Mouse (Mus musculus): ENCODE measurements around the gene Gm17490. TPM values are rescaled to one million over a fixed set of nuclear protein-coding genes. Genes with fewer than 3 reads are reported as not detected.

The Gm17490 gene
- polyA plus RNA-seq, 1 experiment from 2014 or later = not detected

DNA sequence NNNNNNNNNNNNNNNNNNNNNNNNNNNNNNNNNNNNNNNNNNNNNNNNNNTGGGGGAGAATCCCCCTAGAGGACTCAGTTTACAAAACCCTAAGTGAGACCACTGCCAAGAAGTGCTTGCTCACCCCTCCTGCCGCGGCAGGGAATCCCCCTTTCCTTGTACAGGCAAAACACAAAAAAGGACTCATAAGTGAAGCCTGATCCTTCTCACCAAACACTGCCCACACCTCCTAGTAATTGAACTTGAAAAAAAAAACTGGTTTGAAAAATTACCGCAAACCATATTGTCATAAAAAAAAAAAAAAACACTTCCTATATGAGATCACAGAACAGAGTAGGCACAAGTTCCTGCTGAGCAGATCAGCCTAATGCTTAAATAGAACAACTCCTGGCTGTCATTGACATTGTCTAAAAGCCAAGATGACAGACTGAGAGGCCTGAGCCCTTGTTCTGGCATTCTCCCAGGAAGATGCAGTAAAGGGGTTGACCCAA is 16.4 kb upstream of the Gm17490 start, which contains the start of gene Il2ra:
Gene Il2ra (plus strand): TSS at position 357 of the 491 bp plus-strand sequence.
- Histone ChIP-seq H3K27me3 (ENCODE audit: control insufficient read depth, insufficient read depth, low read length) (no peaks in the 10 kb centered on the region), H3K4me1 (ENCODE audit: control insufficient read depth, insufficient read depth, low read length) (no peaks in the 10 kb centered on the region), H3K36me3 (ENCODE audit: control insufficient read depth, insufficient read depth) (no peaks in the 10 kb centered on the region), H3K9me3 (replicated peaks; ENCODE audit: control insufficient read depth, low read length) (no peaks in the 10 kb centered on the region), H3K27ac (ENCODE audit: low read length) (no peak within 1 kb of the TSS), H3K9ac (ENCODE audit: low read length) (peak within 1 kb of the TSS; percentile 11; the same call in 1 of the 2 replicates), H3K4me3 (ENCODE audit: low read length) (peak within 1 kb of the TSS; percentile 22), H3K4me2 (ENCODE audit: low read depth, low read length) (no peak within 1 kb of the TSS)
- 88% methylated on average over 3 of the region's 3 CpGs for WGBS
- no peak for ATAC-seq (replicated peaks; ENCODE audit: extremely low read depth, insufficient read depth, low FRiP score)

DNA sequence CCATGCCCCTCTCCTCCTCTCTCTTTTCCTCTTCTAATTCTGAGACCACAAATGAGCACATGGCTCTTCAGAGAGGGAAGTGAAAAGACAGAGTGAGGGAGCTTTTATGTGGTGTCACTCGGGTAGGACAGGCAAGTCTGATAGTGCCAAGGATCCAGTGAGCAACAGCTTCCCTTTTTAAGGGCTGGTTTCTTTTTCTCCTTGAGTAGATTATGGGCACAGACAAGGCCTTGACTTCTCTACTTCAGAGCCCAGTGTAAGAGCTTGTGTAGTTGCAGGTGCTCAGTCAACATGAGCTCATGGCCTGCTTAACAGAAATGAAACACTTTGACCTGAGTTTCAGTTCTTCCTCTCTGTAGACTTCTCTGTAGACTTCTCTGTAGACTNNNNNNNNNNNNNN is 11.1 kb upstream of the Gm17490 start:
- H3K4me2 ChIP-seq (ENCODE audit: low read depth, low read length) = no peak overlapping the region; the same call in 1 of the 2 replicates
- no peak overlapping the region for H3K4me3 ChIP-seq (ENCODE audit: low read length)
- H3K9ac ChIP-seq (ENCODE audit: low read length) = no peak overlapping the region
- no peaks in the 10 kb centered on the region for H3K36me3 ChIP-seq (ENCODE audit: control insufficient read depth, insufficient read depth)
- peak overlapping the region; percentile 70 for H3K27ac ChIP-seq (ENCODE audit: low read length)
- ATAC-seq (replicated peaks; ENCODE audit: extremely low read depth, insufficient read depth, low FRiP score) = peak; percentile 59
- H3K9me3 ChIP-seq (replicated peaks; ENCODE audit: control insufficient read depth, low read length) = no peaks in the 10 kb centered on the region
- no peaks in the 10 kb centered on the region for H3K4me1 ChIP-seq (ENCODE audit: control insufficient read depth, insufficient read depth, low read length)
- H3K27me3 ChIP-seq (ENCODE audit: control insufficient read depth, insufficient read depth, low read length) = no peaks in the 10 kb centered on the region
- 48% methylated on average over 1 of the region's 1 CpGs for WGBS

DNA sequence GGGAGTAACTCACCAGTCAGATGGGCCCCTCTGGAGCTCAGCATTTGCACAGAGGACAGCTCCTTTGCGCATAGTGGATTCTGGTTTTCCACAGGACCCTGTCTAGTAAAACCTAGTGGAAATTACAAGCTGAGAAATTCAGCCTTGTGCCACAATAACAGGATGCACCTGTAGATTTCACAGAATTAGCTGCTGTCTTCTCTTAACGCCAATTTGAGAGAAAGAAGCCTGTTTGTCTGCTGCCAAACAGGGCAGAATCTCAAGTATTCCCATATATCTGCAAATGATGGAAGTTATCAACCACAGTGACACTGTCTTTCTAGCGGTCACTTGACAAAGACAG is 10.0 kb upstream of the Gm17490 start:
- peak overlapping the region; percentile 70 for H3K27ac ChIP-seq (ENCODE audit: low read length)
- 55% methylated on average over 3 of the region's 3 CpGs for WGBS
- ATAC-seq (replicated peaks; ENCODE audit: extremely low read depth, insufficient read depth, low FRiP score) = no peak
- no peak overlapping the region for H3K4me3 ChIP-seq (ENCODE audit: low read length)
- H3K9me3 ChIP-seq (replicated peaks; ENCODE audit: control insufficient read depth, low read length) = no peaks in the 10 kb centered on the region
- H3K27me3 ChIP-seq (ENCODE audit: control insufficient read depth, insufficient read depth, low read length) = no peaks in the 10 kb centered on the region
- H3K36me3 ChIP-seq (ENCODE audit: control insufficient read depth, insufficient read depth) = no peaks in the 10 kb centered on the region
- H3K4me1 ChIP-seq (ENCODE audit: control insufficient read depth, insufficient read depth, low read length) = no peaks in the 10 kb centered on the region
- no peak overlapping the region for H3K4me2 ChIP-seq (ENCODE audit: low read depth, low read length)
- no peak overlapping the region for H3K9ac ChIP-seq (ENCODE audit: low read length)

DNA sequence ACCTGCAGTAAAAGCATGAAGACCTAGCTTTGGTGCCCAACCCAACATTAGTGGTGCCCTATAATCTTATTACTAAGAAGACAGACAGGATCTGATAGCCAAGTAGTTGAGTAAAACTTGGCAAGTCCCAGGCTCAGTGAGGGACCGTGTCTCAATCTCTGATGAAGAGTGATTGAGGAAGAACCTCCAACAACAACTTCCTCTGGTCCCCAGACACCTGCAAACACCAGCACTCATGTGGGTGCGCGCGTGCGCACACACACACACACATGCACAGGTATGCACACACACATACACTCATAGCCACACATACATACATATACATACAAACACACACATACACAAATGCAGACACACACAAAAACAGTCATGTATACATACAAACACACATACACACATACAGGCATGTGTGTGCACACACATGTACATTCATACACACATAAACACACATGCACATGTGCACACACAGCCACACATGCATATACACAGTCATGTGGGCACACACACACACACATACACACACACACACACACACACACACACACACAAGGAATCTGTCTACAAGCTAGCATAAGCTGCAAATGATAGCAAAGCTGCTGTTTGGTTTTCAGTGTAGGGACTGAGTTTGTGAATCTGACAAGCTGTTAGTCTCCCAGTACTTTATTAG is 9.5 kb upstream of the Gm17490 start:
- Histone ChIP-seq H3K9me3 (replicated peaks; ENCODE audit: control insufficient read depth, low read length) (no peaks in the 10 kb centered on the region), H3K36me3 (ENCODE audit: control insufficient read depth, insufficient read depth) (no peaks in the 10 kb centered on the region), H3K4me3 (ENCODE audit: low read length) (no peak overlapping the region), H3K27ac (ENCODE audit: low read length) (peak overlapping the region; percentile 70), H3K9ac (ENCODE audit: low read length) (no peak overlapping the region), H3K4me2 (ENCODE audit: low read depth, low read length) (peak overlapping the region; percentile 6; the same call in 1 of the 2 replicates), H3K27me3 (ENCODE audit: control insufficient read depth, insufficient read depth, low read length) (no peaks in the 10 kb centered on the region), H3K4me1 (ENCODE audit: control insufficient read depth, insufficient read depth, low read length) (no peaks in the 10 kb centered on the region)
- WGBS = 83% methylated on average over 5 of the region's 5 CpGs
- ATAC-seq (replicated peaks; ENCODE audit: extremely low read depth, insufficient read depth, low FRiP score) = no peak; the same call in 1 of the 2 replicates

DNA sequence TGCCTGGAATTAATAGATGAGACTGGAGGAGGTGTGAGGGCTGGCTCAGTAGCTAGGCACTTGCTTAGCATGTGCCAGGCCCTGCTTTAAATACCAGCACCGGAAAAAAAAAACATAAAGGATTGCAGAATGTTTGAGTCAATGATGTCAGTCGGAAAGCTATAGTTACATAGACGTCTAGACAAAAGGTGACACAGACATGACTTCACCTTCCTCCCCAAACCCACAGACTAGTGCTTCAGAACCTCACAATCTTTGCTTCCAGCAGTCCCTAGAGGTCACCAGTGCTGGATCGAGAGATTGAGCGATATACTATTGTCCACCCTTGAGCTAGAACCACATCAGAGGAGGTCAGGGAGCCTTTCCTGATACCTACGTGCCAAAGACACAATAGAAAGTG is 9.0 kb upstream of the Gm17490 start:
- no peaks in the 10 kb centered on the region for H3K9me3 ChIP-seq (replicated peaks; ENCODE audit: control insufficient read depth, low read length)
- no peaks in the 10 kb centered on the region for H3K27me3 ChIP-seq (ENCODE audit: control insufficient read depth, insufficient read depth, low read length)
- no peak overlapping the region for H3K4me3 ChIP-seq (ENCODE audit: low read length)
- no peak overlapping the region for H3K9ac ChIP-seq (ENCODE audit: low read length)
- H3K27ac ChIP-seq (ENCODE audit: low read length) = no peak overlapping the region
- ATAC-seq (replicated peaks; ENCODE audit: extremely low read depth, insufficient read depth, low FRiP score) = no peak
- 76% methylated on average over 6 of the region's 6 CpGs for WGBS
- no peaks in the 10 kb centered on the region for H3K36me3 ChIP-seq (ENCODE audit: control insufficient read depth, insufficient read depth)
- H3K4me2 ChIP-seq (ENCODE audit: low read depth, low read length) = no peak overlapping the region
- no peaks in the 10 kb centered on the region for H3K4me1 ChIP-seq (ENCODE audit: control insufficient read depth, insufficient read depth, low read length)

DNA sequence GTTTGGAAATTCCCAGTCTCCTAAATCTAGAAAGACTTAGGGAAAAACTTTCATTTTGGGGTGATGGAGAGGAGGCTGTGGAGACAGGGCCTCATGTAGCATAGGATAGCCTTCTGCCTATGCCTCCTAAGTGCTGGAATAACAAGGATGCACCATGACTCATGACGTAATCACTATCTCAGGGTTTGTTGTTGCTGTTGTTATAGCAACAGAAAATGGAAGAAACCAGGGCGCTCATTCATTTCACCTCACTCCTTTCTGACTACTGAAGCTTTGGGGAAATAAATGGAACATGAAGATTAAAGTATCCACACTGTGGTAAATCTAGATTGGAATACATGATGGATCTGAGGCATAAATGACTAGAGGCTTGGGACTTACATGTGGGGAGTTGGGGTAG is 2.3 kb downstream of the Gm17490 start:
- no peak for ATAC-seq (replicated peaks; ENCODE audit: extremely low read depth, insufficient read depth, low FRiP score)
- H3K9me3 ChIP-seq (replicated peaks; ENCODE audit: control insufficient read depth, low read length) = no peaks in the 10 kb centered on the region
- H3K4me2 ChIP-seq (ENCODE audit: low read depth, low read length) = no peak overlapping the region
- no peaks in the 10 kb centered on the region for H3K4me1 ChIP-seq (ENCODE audit: control insufficient read depth, insufficient read depth, low read length)
- peak overlapping the region; percentile 30; the same call in 1 of the 2 replicates for H3K27ac ChIP-seq (ENCODE audit: low read length)
- H3K36me3 ChIP-seq (ENCODE audit: control insufficient read depth, insufficient read depth) = no peaks in the 10 kb centered on the region
- whole genome bisulfite sequencing = 82% methylated on average over 2 of the region's 2 CpGs
- H3K4me3 ChIP-seq (ENCODE audit: low read length) = no peak overlapping the region
- no peaks in the 10 kb centered on the region for H3K27me3 ChIP-seq (ENCODE audit: control insufficient read depth, insufficient read depth, low read length)
- no peak overlapping the region for H3K9ac ChIP-seq (ENCODE audit: low read length)

DNA sequence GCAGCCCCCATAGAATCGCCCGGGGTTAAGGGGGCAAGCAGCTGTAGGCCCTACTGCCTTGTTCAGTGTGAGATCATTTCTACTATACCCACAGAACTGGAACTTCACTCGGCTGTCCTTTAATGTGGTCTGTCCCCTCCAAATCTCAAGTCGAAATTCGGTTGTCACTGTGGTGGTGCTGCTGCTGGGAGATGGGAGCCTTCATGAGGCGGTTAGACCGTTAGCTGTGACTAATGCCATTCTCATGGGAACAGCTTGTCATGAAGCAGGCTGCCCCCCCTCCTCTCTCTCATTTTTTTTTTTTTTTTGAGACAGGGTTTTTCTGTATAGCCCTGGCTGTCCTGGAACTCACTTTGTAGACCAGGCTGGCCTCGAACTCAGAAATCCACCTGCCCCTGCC is 2.9 kb downstream of the Gm17490 start:
- no peak overlapping the region for H3K9ac ChIP-seq (ENCODE audit: low read length)
- H3K4me3 ChIP-seq (ENCODE audit: low read length) = no peak overlapping the region
- no peaks in the 10 kb centered on the region for H3K36me3 ChIP-seq (ENCODE audit: control insufficient read depth, insufficient read depth)
- H3K27ac ChIP-seq (ENCODE audit: low read length) = no peak overlapping the region
- H3K4me1 ChIP-seq (ENCODE audit: control insufficient read depth, insufficient read depth, low read length) = no peaks in the 10 kb centered on the region
- 85% methylated on average over 8 of the region's 8 CpGs for WGBS
- H3K9me3 ChIP-seq (replicated peaks; ENCODE audit: control insufficient read depth, low read length) = no peaks in the 10 kb centered on the region
- no peak overlapping the region for H3K4me2 ChIP-seq (ENCODE audit: low read depth, low read length)
- peak; percentile 63; the same call in 1 of the 2 replicates for ATAC-seq (replicated peaks; ENCODE audit: extremely low read depth, insufficient read depth, low FRiP score)
- no peaks in the 10 kb centered on the region for H3K27me3 ChIP-seq (ENCODE audit: control insufficient read depth, insufficient read depth, low read length)

DNA sequence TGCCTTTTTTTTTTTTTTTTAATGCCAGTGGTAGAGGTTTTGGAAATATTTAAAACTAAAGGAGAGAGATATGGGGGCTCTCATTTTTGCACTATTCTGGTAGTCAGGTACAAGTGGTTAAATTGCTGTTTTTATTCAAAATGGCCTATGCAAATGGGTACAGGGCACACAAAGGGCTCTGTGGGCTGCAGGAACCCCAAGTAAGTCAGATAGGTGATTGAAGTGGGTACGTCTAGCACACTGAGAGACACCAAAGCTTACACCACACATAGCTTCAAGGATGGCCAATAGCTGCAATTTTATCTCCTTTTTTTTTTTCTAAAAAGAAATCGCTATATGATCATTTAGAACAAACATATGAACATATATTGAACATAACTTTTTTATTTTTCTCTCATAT is 6.5 kb downstream of the Gm17490 start:
- no peak for ATAC-seq (replicated peaks; ENCODE audit: extremely low read depth, insufficient read depth, low FRiP score)
- no peaks in the 10 kb centered on the region for H3K36me3 ChIP-seq (ENCODE audit: control insufficient read depth, insufficient read depth)
- H3K9ac ChIP-seq (ENCODE audit: low read length) = no peak overlapping the region
- no peak overlapping the region for H3K27ac ChIP-seq (ENCODE audit: low read length)
- H3K27me3 ChIP-seq (ENCODE audit: control insufficient read depth, insufficient read depth, low read length) = no peaks in the 10 kb centered on the region
- no peaks in the 10 kb centered on the region; the same call in 1 of the 2 replicates for H3K9me3 ChIP-seq (replicated peaks; ENCODE audit: control insufficient read depth, low read length)
- H3K4me1 ChIP-seq (ENCODE audit: control insufficient read depth, insufficient read depth, low read length) = no peaks in the 10 kb centered on the region
- no peak overlapping the region for H3K4me3 ChIP-seq (ENCODE audit: low read length)
- H3K4me2 ChIP-seq (ENCODE audit: low read depth, low read length) = no peak overlapping the region
- WGBS = 65% methylated on average over 2 of the region's 2 CpGs

DNA sequence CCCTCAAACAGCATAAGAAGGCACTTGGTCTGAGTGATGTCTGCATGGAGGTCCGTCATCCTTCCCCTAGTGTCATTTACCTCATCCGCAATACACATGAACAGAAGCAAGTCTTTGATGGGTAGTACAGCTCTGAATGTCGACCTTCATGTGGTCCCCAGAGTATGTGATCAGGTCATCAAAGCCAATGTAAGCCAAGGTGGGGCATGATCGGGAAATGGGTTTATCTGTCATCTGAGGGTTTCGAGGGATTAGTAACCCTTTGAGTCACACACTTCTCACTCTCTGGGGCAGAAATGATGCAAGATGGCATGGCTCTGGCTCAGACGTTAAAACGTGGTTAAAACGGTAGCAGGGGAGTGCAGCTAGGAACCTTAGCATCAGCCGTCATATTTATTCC is 9.2 kb downstream of the Gm17490 start:
- 81% methylated on average over 9 of the region's 9 CpGs for WGBS

More for the DNA sequence above, 9.2 kb downstream of the Gm17490 start:
- Histone ChIP-seq H3K9me3 (replicated peaks; ENCODE audit: control insufficient read depth, low read length) (no peaks in the 10 kb centered on the region; the same call in 1 of the 2 replicates), H3K4me1 (ENCODE audit: control insufficient read depth, insufficient read depth, low read length) (no peaks in the 10 kb centered on the region), H3K36me3 (ENCODE audit: control insufficient read depth, insufficient read depth) (no peaks in the 10 kb centered on the region), H3K27me3 (ENCODE audit: control insufficient read depth, insufficient read depth, low read length) (no peaks in the 10 kb centered on the region), H3K4me3 (ENCODE audit: low read length) (no peak overlapping the region), H3K4me2 (ENCODE audit: low read depth, low read length) (no peak overlapping the region), H3K9ac (ENCODE audit: low read length) (no peak overlapping the region), H3K27ac (ENCODE audit: low read length) (no peak overlapping the region)
- no peak for ATAC-seq (replicated peaks; ENCODE audit: extremely low read depth, insufficient read depth, low FRiP score)

Measured in heart, embryonic 16.5 days (tissue).